Mouse (Mus musculus): Measurements from ENCODE around the gene Cox14. TPM values are rescaled to one million over a fixed set of nuclear protein-coding genes. Genes with fewer than 3 reads are reported as not detected.
"Not testable (repeated sequence)": the region's sequence is repeated elsewhere in the genome, so short reads cannot be mapped to it uniquely, and the experiment has no call there.

Gene Cox14
- polyA plus RNA-seq, 1 experiment = 397 TPM

DNA sequence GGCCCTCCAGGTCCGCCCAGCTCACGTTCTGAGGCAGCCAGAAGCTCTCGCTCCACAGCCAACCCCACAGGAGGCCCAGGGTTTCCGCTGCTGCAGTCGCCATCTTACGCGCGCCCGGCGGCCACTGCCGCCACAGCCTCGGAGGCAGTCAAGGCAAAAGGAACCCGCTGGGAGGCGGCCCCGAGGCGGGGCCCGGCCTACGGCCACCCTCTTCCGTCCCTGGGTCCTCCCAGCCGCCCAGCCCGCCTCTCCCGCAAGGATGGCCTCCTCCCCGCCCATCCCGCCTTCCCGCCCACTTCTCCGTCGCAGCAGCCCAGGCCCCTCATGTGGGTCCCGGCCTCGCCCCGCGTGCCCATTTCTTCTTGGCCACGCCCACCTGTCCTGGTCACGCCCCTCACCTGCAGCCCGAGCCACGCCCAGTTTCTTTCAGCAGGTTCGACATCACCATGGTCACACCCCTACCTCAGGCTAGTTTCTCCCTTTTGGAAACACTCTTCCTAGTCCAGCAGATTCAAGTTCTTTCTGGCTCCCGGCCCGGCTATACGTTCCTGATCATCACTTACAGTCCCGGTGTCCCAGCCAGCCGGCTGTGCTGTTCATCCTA lies 47.0 kb downstream of the Cox14 start:
- H3K4me1 ChIP-seq (ENCODE audit: control insufficient read depth, insufficient read depth, insufficient read length, low read length) = no peaks in the 10 kb centered on the region; the same call in none of the 2 replicates
- peak overlapping the region; percentile 77 for H3K4me3 ChIP-seq (ENCODE audit: low read depth, low read length)
- peak overlapping the region; percentile 26; the same call in 1 of the 2 replicates for H3K27ac ChIP-seq (ENCODE audit: insufficient read depth, low read depth, low read length)
- TF ChIP-seq POLR2A (IDR thresholded peaks at IDR 0.05; ENCODE audit: low read depth, low read length) (peak; percentile 97), CTCF (IDR thresholded peaks at IDR 0.05; ENCODE audit: extremely low read depth, insufficient read length, insufficient replicate concordance, low read depth, low read length) (peak; percentile 14; the same call in 1 of the 2 replicates)
- no peaks in the 10 kb centered on the region for H3K27me3 ChIP-seq (ENCODE audit: control insufficient read depth, insufficient read depth, low read length)
- H3K36me3 ChIP-seq (ENCODE audit: control insufficient read depth, insufficient read depth, low read length) = no peaks in the 10 kb centered on the region
- 1% methylated on average over 38 of the region's 41 CpGs for WGBS

DNA sequence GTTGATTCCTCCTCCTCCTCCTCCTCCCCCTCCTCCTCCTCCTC lies 47.3 kb downstream of the Cox14 start, which contains the start of gene Cers5:
Cers5 (minus strand) TSS at position 5 of the 44 bp plus-strand sequence.
- not testable (repeated sequence) for H3K4me1 ChIP-seq (ENCODE audit: control insufficient read depth, insufficient read depth, insufficient read length, low read length); H3K27me3 ChIP-seq (ENCODE audit: control insufficient read depth, insufficient read depth, low read length); H3K36me3 ChIP-seq (ENCODE audit: control insufficient read depth, insufficient read depth, low read length)
- peak within 1 kb of the TSS; percentile 26; the same call in 1 of the 2 replicates for H3K27ac ChIP-seq (ENCODE audit: insufficient read depth, low read depth, low read length)
- H3K4me3 ChIP-seq (ENCODE audit: low read depth, low read length) = peak within 1 kb of the TSS; percentile 77

DNA sequence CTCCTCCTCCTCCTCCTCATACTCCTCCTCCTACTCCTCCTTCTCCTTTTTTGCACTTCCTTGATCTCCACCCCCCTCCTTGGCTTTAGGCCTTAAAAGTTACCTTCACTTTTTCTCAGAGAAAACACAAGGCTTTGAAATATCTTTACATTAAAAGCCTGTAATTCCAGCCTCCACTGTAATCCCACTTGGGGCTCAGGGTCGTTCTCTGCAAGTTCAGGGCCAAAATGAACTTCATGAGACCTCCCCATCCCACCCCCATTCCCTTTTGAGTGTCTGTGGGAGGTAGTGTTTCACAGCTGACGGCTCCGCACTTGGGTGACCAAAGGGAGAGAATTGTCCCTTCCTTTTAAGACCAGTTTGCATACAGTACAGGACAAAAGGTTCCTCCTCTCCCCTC lies 47.5 kb downstream of the Cox14 start:
- H3K36me3 ChIP-seq (ENCODE audit: control insufficient read depth, insufficient read depth, low read length) = peaks cover 5% of the 10 kb centered on the region
- no peaks in the 10 kb centered on the region for H3K27me3 ChIP-seq (ENCODE audit: control insufficient read depth, insufficient read depth, low read length)
- no peaks in the 10 kb centered on the region; the same call in none of the 2 replicates for H3K4me1 ChIP-seq (ENCODE audit: control insufficient read depth, insufficient read depth, insufficient read length, low read length)
- H3K27ac ChIP-seq (ENCODE audit: insufficient read depth, low read depth, low read length) = no peak overlapping the region
- 43% methylated on average over 3 of the region's 3 CpGs for WGBS
- no peak for TF ChIP-seq POLR2A (IDR thresholded peaks at IDR 0.05; ENCODE audit: low read depth, low read length)
- TF ChIP-seq CTCF (IDR thresholded peaks at IDR 0.05; ENCODE audit: extremely low read depth, insufficient read length, insufficient replicate concordance, low read depth, low read length) = no peak
- peak overlapping the region; percentile 77; the same call in 1 of the 2 replicates for H3K4me3 ChIP-seq (ENCODE audit: low read depth, low read length)

Other genes with a start within 250 kb of the Cox14 start
- gene Faim2, start 197.5 kb upstream of the Cox14 start, polyA plus RNA-seq (2012; rRNA removed) = 1.3 and 1.7 TPM in 2 replicates
- gene Aqp2, start 146.6 kb upstream of the Cox14 start, polyA plus RNA-seq (2012; rRNA removed) = not detected in 2 replicates
- gene Aqp5, start 134.8 kb upstream of the Cox14 start, polyA plus RNA-seq (2012; rRNA removed) = 0.20 and 52.4 TPM in 2 replicates
- gene Aqp6, start 124.2 kb upstream of the Cox14 start, polyA plus RNA-seq (2012; rRNA removed) = not detected in 2 replicates
- 6.8 and 12.5 TPM in 2 replicates for gene Racgap1, start 74.0 kb upstream of the Cox14 start, polyA plus RNA-seq (2012; rRNA removed)
- gene Asic1, start 55.2 kb upstream of the Cox14 start, polyA plus RNA-seq (2012; rRNA removed) = 0.30 and 0.70 TPM in 2 replicates
- 9.5 and 23.8 TPM in 2 replicates for gene Smarcd1, start 23.5 kb upstream of the Cox14 start, polyA plus RNA-seq (2012; rRNA removed)
- 3.0 TPM in 1 of 2 replicates, not detected in the other for gene Gm17349, start 20.1 kb upstream of the Cox14 start, polyA plus RNA-seq (2012; rRNA removed)
- 246 and 260 TPM in 2 replicates for gene Gpd1, start 8.1 kb upstream of the Cox14 start, polyA plus RNA-seq (2012; rRNA removed)
- 6.9 and 8.2 TPM in 2 replicates for gene Cers5, start 47.3 kb downstream of the Cox14 start, polyA plus RNA-seq (2012; rRNA removed)
- 26.1 and 47.7 TPM in 2 replicates for gene Lima1, start 149.8 kb downstream of the Cox14 start, polyA plus RNA-seq (2012; rRNA removed)
- not detected in 2 replicates for gene Fam186a, start 241.4 kb downstream of the Cox14 start, polyA plus RNA-seq (2012; rRNA removed)
- gene Larp4, start 244.4 kb downstream of the Cox14 start, polyA plus RNA-seq (2012; rRNA removed) = 25.9 and 30.7 TPM in 2 replicates

Data from small intestine, adult 2 months (tissue).